Mouse (Mus musculus): Measurements from ENCODE around the gene Sult6b2.

The Sult6b2 gene

GRCm38 (mm10) chr6:142810239-142810638 is 5.9 kb upstream of the Sult6b2 start:
- peak; percentile 42 for DNase-seq (ENCODE audit: low read depth, low spot score)

GRCm38 (mm10) chr6:142809373-142810098 is 5.2 kb upstream of the Sult6b2 start:
- DNase-seq (ENCODE audit: low read depth, low spot score), result peak; percentile 36

GRCm38 (mm10) chr6:142806326-142806725 is 2.0 kb upstream of the Sult6b2 start:
- no peak for DNase-seq (ENCODE audit: low read depth, low spot score)

- no peak for DNase-seq (ENCODE audit: low read depth, low spot score)
Measured at GRCm38 (mm10) chr6:142802617-142803525, 1.4 kb downstream of the Sult6b2 start.

GRCm38 (mm10) chr6:142801687-142802086 is 2.6 kb downstream of the Sult6b2 start:
- DNase-seq (ENCODE audit: low read depth, low spot score), result no peak

- no peak for DNase-seq (ENCODE audit: low read depth, low spot score)
Measured at GRCm38 (mm10) chr6:142799704-142800374, 4.5 kb downstream of the Sult6b2 start.

GRCm38 (mm10) chr6:142798837-142799236 is 5.5 kb downstream of the Sult6b2 start:
- no peak for DNase-seq (ENCODE audit: low read depth, low spot score)

- no peak for DNase-seq (ENCODE audit: low read depth, low spot score)
Measured at GRCm38 (mm10) chr6:142797996-142798395, 6.3 kb downstream of the Sult6b2 start.

- no peak for DNase-seq (ENCODE audit: low read depth, low spot score)
Measured at GRCm38 (mm10) chr6:142795655-142796441, 8.5 kb downstream of the Sult6b2 start.

- DNase-seq (ENCODE audit: low read depth, low spot score), result no peak
Measured at GRCm38 (mm10) chr6:142795087-142795486, 9.2 kb downstream of the Sult6b2 start.

- DNase-seq (ENCODE audit: low read depth, low spot score), result no peak
Measured at GRCm38 (mm10) chr6:142793468-142793867, 10.8 kb downstream of the Sult6b2 start.

- DNase-seq (ENCODE audit: low read depth, low spot score), result no peak
Measured at GRCm38 (mm10) chr6:142792241-142792968, 11.9 kb downstream of the Sult6b2 start.

GRCm38 (mm10) chr6:142789736-142790135 is 14.6 kb downstream of the Sult6b2 start:
- no peak for DNase-seq (ENCODE audit: low read depth, low spot score)

- DNase-seq (ENCODE audit: low read depth, low spot score), result no peak
Measured at GRCm38 (mm10) chr6:142788042-142788987, 16.0 kb downstream of the Sult6b2 start.

- no peak for DNase-seq (ENCODE audit: low read depth, low spot score)
Measured at GRCm38 (mm10) chr6:142786106-142786505, 18.2 kb downstream of the Sult6b2 start.

GRCm38 (mm10) chr6:142785343-142785742 is 19.0 kb downstream of the Sult6b2 start:
- DNase-seq (ENCODE audit: low read depth, low spot score), result peak; percentile 75

GRCm38 (mm10) chr6:142781286-142781685 is 23.0 kb downstream of the Sult6b2 start:
- DNase-seq (ENCODE audit: low read depth, low spot score), result no peak

GRCm38 (mm10) chr6:142780574-142781033 is 23.7 kb downstream of the Sult6b2 start:
- no peak for DNase-seq (ENCODE audit: low read depth, low spot score)

Data from CD4-positive helper T cell, adult 2 months (primary cell).